Mouse (Mus musculus): ENCODE measurements around the gene Efs. TPM values are rescaled to one million over a fixed set of nuclear protein-coding genes. Genes with fewer than 3 reads are reported as not detected.
"Not testable (repeated sequence)": the region's sequence is repeated elsewhere in the genome, so short reads cannot be mapped to it uniquely, and the experiment has no call there.

Gene Efs
- polyA plus RNA-seq (2015; fragmentation: Nextera tagmentation; extraction: Ambion mirVana), result 29.1 and 32.1 TPM in 2 replicates

- Histone ChIP-seq H3K9ac (peak within 1 kb of the TSS; percentile 74), H3K4me3 (replicated peaks) (peak within 1 kb of the TSS; percentile 51), H3K9me3 (replicated peaks) (peaks cover 5% of the 10 kb centered on the region), H3K4me2 (peak within 1 kb of the TSS; percentile 94), H3K27me3 (no peaks in the 10 kb centered on the region), H3K27ac (peak within 1 kb of the TSS; percentile 99), H3K4me1 (peaks cover 51% of the 10 kb centered on the region), H3K36me3 (peaks cover 20% of the 10 kb centered on the region)
- ATAC-seq (replicated peaks; ENCODE audit: low FRiP score), result peak; percentile 60
- WGBS, result 3% methylated on average over 57 of the region's 57 CpGs
These were observed at the start of gene Efs for GRCm38 (mm10) chr14:54925349-54926342. Efs (minus strand) TSS chr14:54926126.

GRCm38 (mm10) chr14:54974068-54974791 lies 48.3 kb upstream of the Efs start:
- H3K27me3 ChIP-seq, result no peaks in the 10 kb centered on the region
- H3K9ac ChIP-seq, result no peak overlapping the region
- H3K36me3 ChIP-seq, result no peaks in the 10 kb centered on the region
- H3K4me1 ChIP-seq, result peaks cover 4% of the 10 kb centered on the region; the same call in 1 of the 2 replicates
- 80% methylated on average over 6 of the region's 6 CpGs for WGBS
- no peak for ATAC-seq (replicated peaks; ENCODE audit: low FRiP score)
- no peak overlapping the region for H3K4me2 ChIP-seq
- H3K27ac ChIP-seq, result no peak overlapping the region
- no peak overlapping the region for H3K4me3 ChIP-seq (replicated peaks)
- H3K9me3 ChIP-seq (replicated peaks), result no peaks in the 10 kb centered on the region

- H3K36me3 ChIP-seq; H3K27ac ChIP-seq; H3K4me1 ChIP-seq; H3K27me3 ChIP-seq; H3K9me3 ChIP-seq (replicated peaks); H3K4me3 ChIP-seq (replicated peaks); H3K9ac ChIP-seq; ATAC-seq (replicated peaks; ENCODE audit: low FRiP score); H3K4me2 ChIP-seq: not testable (repeated sequence)
- WGBS, result 94% methylated on average over 10 of the region's 11 CpGs
These were observed 46.9 kb upstream of the Efs start for GRCm38 (mm10) chr14:54972786-54973185.

- no peak overlapping the region for H3K27ac ChIP-seq
- ATAC-seq (replicated peaks; ENCODE audit: low FRiP score), result no peak
These were observed 42.4 kb upstream of the Efs start for GRCm38 (mm10) chr14:54968344-54968743.

GRCm38 (mm10) chr14:54967874-54968273 lies 41.9 kb upstream of the Efs start:
- 88% methylated on average over 3 of the region's 3 CpGs for WGBS

More at GRCm38 (mm10) chr14:54968344-54968743, 42.4 kb upstream of the Efs start:
- H3K36me3 ChIP-seq, result no peaks in the 10 kb centered on the region
- no peak overlapping the region for H3K4me3 ChIP-seq (replicated peaks)
- H3K9ac ChIP-seq, result no peak overlapping the region
- H3K27me3 ChIP-seq, result no peaks in the 10 kb centered on the region
- H3K9me3 ChIP-seq (replicated peaks), result no peaks in the 10 kb centered on the region
- H3K4me1 ChIP-seq, result 0 out of 2 replicates have a peak, but pooled peaks cover 4% of the 10 kb centered on the region
- no peak overlapping the region for H3K4me2 ChIP-seq

GRCm38 (mm10) chr14:54966320-54966977 lies 40.5 kb upstream of the Efs start, which contains the start of gene Myh6:
Myh6 (minus strand) TSS chr14:54966927.
- Histone ChIP-seq H3K27me3 (no peaks in the 10 kb centered on the region), H3K9me3 (replicated peaks) (no peaks in the 10 kb centered on the region), H3K4me3 (replicated peaks) (no peak within 1 kb of the TSS), H3K9ac (no peak within 1 kb of the TSS), H3K27ac (no peak within 1 kb of the TSS), H3K4me2 (no peak within 1 kb of the TSS), H3K4me1 (0 out of 2 replicates have a peak, but pooled peaks cover 4% of the 10 kb centered on the region), H3K36me3 (no peaks in the 10 kb centered on the region)
- no peak for ATAC-seq (replicated peaks; ENCODE audit: low FRiP score)
- 61% methylated on average over 7 of the region's 7 CpGs for WGBS

More at GRCm38 (mm10) chr14:54967874-54968273, 41.9 kb upstream of the Efs start:
- Histone ChIP-seq H3K9ac (no peak overlapping the region), H3K4me3 (replicated peaks) (no peak overlapping the region), H3K27ac (no peak overlapping the region), H3K36me3 (no peaks in the 10 kb centered on the region), H3K27me3 (no peaks in the 10 kb centered on the region), H3K4me1 (0 out of 2 replicates have a peak, but pooled peaks cover 4% of the 10 kb centered on the region), H3K9me3 (replicated peaks) (no peaks in the 10 kb centered on the region), H3K4me2 (no peak overlapping the region)
- ATAC-seq (replicated peaks; ENCODE audit: low FRiP score), result no peak

GRCm38 (mm10) chr14:54965631-54966030 lies 39.7 kb upstream of the Efs start:
- no peak for ATAC-seq (replicated peaks; ENCODE audit: low FRiP score)
- Histone ChIP-seq H3K4me1 (0 out of 2 replicates have a peak, but pooled peaks cover 4% of the 10 kb centered on the region), H3K4me2 (no peak overlapping the region), H3K9ac (no peak overlapping the region), H3K27ac (no peak overlapping the region), H3K9me3 (replicated peaks) (no peaks in the 10 kb centered on the region), H3K4me3 (replicated peaks) (no peak overlapping the region), H3K36me3 (no peaks in the 10 kb centered on the region), H3K27me3 (no peaks in the 10 kb centered on the region)
- WGBS, result 71% methylated on average over 6 of the region's 6 CpGs

- Histone ChIP-seq H3K4me2 (no peak overlapping the region), H3K9ac (no peak overlapping the region), H3K27ac (no peak overlapping the region), H3K36me3 (no peaks in the 10 kb centered on the region), H3K9me3 (replicated peaks) (no peaks in the 10 kb centered on the region), H3K4me1 (0 out of 2 replicates have a peak, but pooled peaks cover 4% of the 10 kb centered on the region), H3K4me3 (replicated peaks) (no peak overlapping the region), H3K27me3 (no peaks in the 10 kb centered on the region)
- WGBS, result 76% methylated on average over 15 of the region's 15 CpGs
- no peak for ATAC-seq (replicated peaks; ENCODE audit: low FRiP score)
These were observed 39.1 kb upstream of the Efs start for GRCm38 (mm10) chr14:54965044-54965443.

- no peaks in the 10 kb centered on the region for H3K36me3 ChIP-seq
- no peak overlapping the region for H3K4me2 ChIP-seq
- no peak for ATAC-seq (replicated peaks; ENCODE audit: low FRiP score)
- 0 out of 2 replicates have a peak, but pooled peaks cover 4% of the 10 kb centered on the region for H3K4me1 ChIP-seq
- H3K27me3 ChIP-seq, result no peaks in the 10 kb centered on the region
- H3K9ac ChIP-seq, result no peak overlapping the region
- WGBS, result 88% methylated on average over 11 of the region's 11 CpGs
- H3K4me3 ChIP-seq (replicated peaks), result no peak overlapping the region
- H3K27ac ChIP-seq, result no peak overlapping the region
- no peaks in the 10 kb centered on the region for H3K9me3 ChIP-seq (replicated peaks)
These were observed 37.8 kb upstream of the Efs start for GRCm38 (mm10) chr14:54963727-54964126.

- no peak for ATAC-seq (replicated peaks; ENCODE audit: low FRiP score)
- Histone ChIP-seq H3K36me3 (no peaks in the 10 kb centered on the region), H3K9me3 (replicated peaks) (no peaks in the 10 kb centered on the region), H3K4me1 (0 out of 2 replicates have a peak, but pooled peaks cover 3% of the 10 kb centered on the region), H3K27ac (no peak overlapping the region), H3K9ac (no peak overlapping the region), H3K4me3 (replicated peaks) (no peak overlapping the region), H3K27me3 (no peaks in the 10 kb centered on the region), H3K4me2 (no peak overlapping the region)
- WGBS, result 89% methylated on average over 7 of the region's 7 CpGs
These were observed 36.8 kb upstream of the Efs start for GRCm38 (mm10) chr14:54962714-54963113.

- 75% methylated on average over 5 of the region's 5 CpGs for WGBS
- no peak overlapping the region for H3K27ac ChIP-seq
- no peak overlapping the region for H3K4me3 ChIP-seq (replicated peaks)
- H3K4me2 ChIP-seq, result no peak overlapping the region
- no peak overlapping the region for H3K9ac ChIP-seq
- no peaks in the 10 kb centered on the region for H3K4me1 ChIP-seq
- ATAC-seq (replicated peaks; ENCODE audit: low FRiP score), result no peak
- H3K36me3 ChIP-seq, result no peaks in the 10 kb centered on the region
- no peaks in the 10 kb centered on the region for H3K9me3 ChIP-seq (replicated peaks)
- no peaks in the 10 kb centered on the region for H3K27me3 ChIP-seq
These were observed 35.6 kb upstream of the Efs start for GRCm38 (mm10) chr14:54961487-54961886.

Data from kidney, embryonic 15.5 days (tissue).